Mouse (Mus musculus) olfactory bulb, adult 2 months (tissue): ENCODE results near the gene Isy1.

Experiments used
- CTCF ChIP-seq: fragments of 200-500 bp; IDR thresholded peaks from 2 replicates; pipeline ENCODE4 v1.5.1; 2012; ENCODE audit warnings: low read depth, mild to moderate bottlenecking, low read length, moderate library complexity; ENCODE audit not compliant: insufficient read depth
- POLR2A ChIP-seq: fragments of 200-500 bp; IDR thresholded peaks from 2 replicates; pipeline ENCODE4 v1.6.1; 2012; ENCODE audit warnings: mild to moderate bottlenecking, low read depth, low read length, moderate library complexity; ENCODE audit not compliant: insufficient read depth

GRCm38 (mm10) chr6:87810713-87811669, 27.6 kb downstream of the Isy1 start:
- TF ChIP-seq POLR2A (no peak), CTCF (no peak)
